Mouse (Mus musculus) cerebellum, adult 2 months (tissue): ENCODE measurements around the gene Nkrf. TPM values are rescaled to one million over a fixed set of nuclear protein-coding genes. Genes with fewer than 3 reads are reported as not detected.

Source experiments
- DNase-seq, 2 experiments: peaks; one replicate each; pipeline ENCODE4 v3.0.0; 2021
- H3K27ac ChIP-seq: fragments of 200-500 bp; 2 replicates; pipeline ENCODE4 v1.5.1; 2012; ENCODE audit warnings: low read length, control low read depth, inconsistent platforms; ENCODE audit not compliant: insufficient read depth
- H3K27me3 ChIP-seq: fragments of 200-500 bp; 2 replicates; pipeline ENCODE4 v1.6.1; 2012; ENCODE audit warnings: inconsistent platforms, mild to moderate bottlenecking, low read length, moderate library complexity; ENCODE audit not compliant: control insufficient read depth, insufficient read depth
- H3K4me1 ChIP-seq: fragments of 200-500 bp; 2 replicates; pipeline ENCODE4 v1.6.1; 2011; ENCODE audit warnings: low read length; ENCODE audit not compliant: control insufficient read depth, insufficient read depth
- H3K4me3 ChIP-seq: fragments of 200-500 bp; replicated peaks from 2 replicates; pipeline ENCODE3; 2011; ENCODE audit warnings: mild to moderate bottlenecking, low read depth, low read length, control low read depth; ENCODE audit not compliant: insufficient read depth
- CTCF ChIP-seq: fragments of 200-500 bp; IDR thresholded peaks from 2 replicates; pipeline ENCODE4 v1.5.1; 2011; ENCODE audit warnings: low read depth, mild to moderate bottlenecking, control low read depth, low read length, moderate library complexity, borderline replicate concordance; ENCODE audit not compliant: insufficient read depth
- POLR2A ChIP-seq: fragments of 200-500 bp; IDR thresholded peaks from 2 replicates; pipeline ENCODE4 v1.6.1; 2011; ENCODE audit warnings: low read length, control low read depth, borderline replicate concordance; ENCODE audit not compliant: insufficient read depth
- WGBS: fragments of 180-500 bp; shearing (Covaris S2); methylation state at CpG from one replicate; pipeline ENCODE4 v1.1.7; 2018; 5-methylcytosine and 5-hydroxymethylcytosine counted together
- polyA plus RNA-seq: library from polyadenylated mRNA; depleted of rRNA; stranded (reverse); fragments of >200 nt; gene quantifications from 2 replicates; pipeline ENCODE4 v1.2.3, GENCODE M21; 2012; rRNA removed

The Nkrf gene
- polyA plus RNA-seq, 1 experiment: 24.3 TPM

GRCm38 (mm10) chrX:36847152-36847551, 55.5 kb downstream of the Nkrf start:
- 91% methylated on average over 1 of the region's 1 CpGs for WGBS
- TF ChIP-seq CTCF (no peak), POLR2A (no peak)

GRCm38 (mm10) chrX:36843346-36843990, 59.2 kb downstream of the Nkrf start:
- no peak for DNase-seq
- H3K4me3 ChIP-seq: no peak overlapping the region
- TF ChIP-seq CTCF (no peak), POLR2A (no peak)
- 40% methylated on average over 4 of the region's 4 CpGs for WGBS
- no peak overlapping the region for H3K27ac ChIP-seq
- H3K27me3 ChIP-seq: no peaks in the 10 kb centered on the region
- H3K4me1 ChIP-seq: no peaks in the 10 kb centered on the region

More at GRCm38 (mm10) chrX:36847152-36847551, 55.5 kb downstream of the Nkrf start:
- no peak overlapping the region for H3K4me3 ChIP-seq
- H3K27me3 ChIP-seq: no peaks in the 10 kb centered on the region
- DNase-seq: no peak
- no peak overlapping the region for H3K27ac ChIP-seq
- no peaks in the 10 kb centered on the region for H3K4me1 ChIP-seq

GRCm38 (mm10) chrX:36841698-36842097, 61.0 kb downstream of the Nkrf start:
- H3K27me3 ChIP-seq: no peaks in the 10 kb centered on the region
- 89% methylated on average over 6 of the region's 6 CpGs for WGBS
- H3K4me1 ChIP-seq: no peaks in the 10 kb centered on the region
- H3K4me3 ChIP-seq: no peak overlapping the region
- no peak overlapping the region for H3K27ac ChIP-seq
- DNase-seq: no peak
- TF ChIP-seq POLR2A: no peak

GRCm38 (mm10) chrX:36839391-36839790, 63.3 kb downstream of the Nkrf start:
- WGBS: 22% methylated on average over 7 of the region's 7 CpGs
- no peak for DNase-seq
- H3K27ac ChIP-seq: no peak overlapping the region
- no peak for TF ChIP-seq POLR2A
- TF ChIP-seq CTCF: no peak
- H3K4me1 ChIP-seq: no peaks in the 10 kb centered on the region
- no peak overlapping the region for H3K4me3 ChIP-seq
- H3K27me3 ChIP-seq: no peaks in the 10 kb centered on the region

Other genes starting within 250 kb of the Nkrf start
- 0.40 and 0.54 TPM in 2 replicates for gene Slc25a43, start 159.2 kb downstream of the Nkrf start, polyA plus RNA-seq
- 684 and 752 TPM in 2 replicates for gene Slc25a5, start 107.2 kb downstream of the Nkrf start, polyA plus RNA-seq
- gene Ube2a, start 29.0 kb downstream of the Nkrf start, polyA plus RNA-seq: 39.8 and 41.1 TPM in 2 replicates
- gene C330007P06Rik, start 28.8 kb downstream of the Nkrf start, polyA plus RNA-seq: 28.8 and 30.2 TPM in 2 replicates
- 58.9 and 59.5 TPM in 2 replicates for gene Sept6, start 88.9 kb upstream of the Nkrf start, polyA plus RNA-seq
- not detected in 2 replicates for gene Sowahd, start 145.9 kb upstream of the Nkrf start, polyA plus RNA-seq
- 240 and 243 TPM in 2 replicates for gene Rpl39, start 182.5 kb upstream of the Nkrf start, polyA plus RNA-seq
- gene Upf3b, start 207.4 kb upstream of the Nkrf start, polyA plus RNA-seq: 38.1 and 40.1 TPM in 2 replicates
- gene Nkap, start 223.9 kb upstream of the Nkrf start, polyA plus RNA-seq: 6.1 TPM in 2 replicates